21 mouse cellular contexts compared by ENCODE assay signal in the genomic region with DNA sequence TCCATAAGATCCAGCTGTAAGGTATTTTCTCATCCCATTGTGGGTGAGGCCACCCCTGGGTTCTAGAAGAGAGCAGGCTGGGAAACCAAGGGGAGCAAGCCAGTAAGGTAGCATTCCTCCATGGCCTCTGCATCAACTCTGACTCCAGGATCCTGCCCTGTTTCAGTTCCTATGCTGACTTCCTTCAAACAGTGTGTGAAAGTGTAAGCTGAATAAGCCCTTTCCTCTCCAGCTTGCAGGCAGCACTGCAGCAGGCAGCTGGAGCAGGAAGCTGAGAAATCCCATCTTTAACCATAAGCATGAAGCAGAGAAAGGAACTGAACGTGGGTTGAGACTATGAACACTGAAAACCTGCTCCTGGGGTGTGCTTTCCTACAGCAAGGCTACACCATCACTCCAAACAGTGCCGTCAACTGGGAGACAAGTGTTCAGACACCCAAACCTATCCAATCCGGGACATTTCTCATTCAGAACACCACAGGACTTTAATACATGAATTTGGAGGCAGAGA. TPM values are rescaled to one million over a fixed set of nuclear protein-coding genes. Genes with fewer than 3 reads are reported as not detected.
A peak's percentile ranks its signal among the peaks of the same experiment; 100 is the strongest.
DNase-seq lines count a peak whose midpoint lies in the region; ATAC-seq and TF ChIP-seq lines count a peak whose summit lies in the region.
"Had no signal": no experiment of that assay in that cellular context is flagged by ENCODE, and none has a peak within 500 bp of the region (broad histone marks: within the 10 kb centered on the region; RNA-seq: fewer than 3 reads in every experiment).

No protein-coding gene starts in this region.

- H3K27ac ChIP-seq in liver, adult 2 months (replicated peaks; ENCODE audit: insufficient read depth, low read depth, low read length) = no peak overlapping the region
- H3K27ac ChIP-seq in liver, postnatal 0 days (ENCODE audit: low read depth) = no peak overlapping the region
- H3K27ac ChIP-seq in brown adipose tissue, adult 24 weeks (replicated peaks; ENCODE audit: low read depth, low read length) = 0 out of 2 replicates have a peak overlapping the region, but pooled peaks have one; percentile 8
- H3K27ac ChIP-seq: embryonic facial prominence, embryonic 13.5 days; forebrain, embryonic 12.5 days; heart, embryonic 10.5 days; hindbrain, embryonic 13.5 days; hindbrain, postnatal 0 days had no signal

- no peaks in the 10 kb centered on the region for H3K27me3 ChIP-seq in liver, adult 2 months (ENCODE audit: control insufficient read depth, insufficient read depth, low read length)
- no peaks in the 10 kb centered on the region for H3K27me3 ChIP-seq in liver, postnatal 0 days (ENCODE audit: insufficient read depth, low read length)
- H3K27me3 ChIP-seq: embryonic facial prominence, embryonic 13.5 days; forebrain, embryonic 12.5 days had no signal

- H3K9me3 ChIP-seq in liver, postnatal 0 days (ENCODE audit: low read length) = no peaks in the 10 kb centered on the region
- H3K9me3 ChIP-seq: embryonic facial prominence, embryonic 13.5 days; forebrain, embryonic 12.5 days; heart, embryonic 10.5 days; hindbrain, embryonic 13.5 days had no signal

- H3K9ac ChIP-seq in liver, adult 2 months (ENCODE audit: low read depth, low read length) = no peak overlapping the region
- no peak overlapping the region for H3K9ac ChIP-seq in liver, postnatal 0 days (replicated peaks)
- H3K9ac ChIP-seq: embryonic facial prominence, embryonic 13.5 days; forebrain, embryonic 12.5 days; forebrain, postnatal 0 days had no signal

- WGBS in liver, adult 2 months = 72% methylated on average over 3 of the region's 3 CpGs
- WGBS in liver, postnatal 0 days (ENCODE audit: insufficient replicate concordance) = 70% methylated on average over 3 of the region's 3 CpGs

- no peak for TF ChIP-seq CTCF in liver, adult 2 months (IDR thresholded peaks at IDR 0.05; ENCODE audit: low read depth, low read length)
- no peak for TF ChIP-seq CTCF in liver, postnatal 0 days (IDR thresholded peaks at IDR 0.05; ENCODE audit: low read depth)

- no peak for DNase-seq in frontal cortex, postnatal 10 days (ENCODE audit: low spot score in 2 of 2)
- peak; percentile 23 for DNase-seq in liver, adult 2 months (ENCODE audit: extremely low read depth, low read depth, low spot score)
- DNase-seq in liver, postnatal 0 days = no peak
- DNase-seq in ovary, postnatal 36 days (ENCODE audit: low spot score) = no peak
- no peak for DNase-seq in adipocyte (ENCODE audit: low spot score)
- DNase-seq: B cell, adult 2 months; cerebellum, adult 11 months; cerebellum, adult 8-10 months; cerebellum, postnatal 14 days; forebrain, postnatal 0 days; gastrocnemius, postnatal 14 days; heart, postnatal 14 days had no signal

- H3K36me3 ChIP-seq in liver, adult 2 months (ENCODE audit: control insufficient read depth, insufficient read depth, low read length) = peaks cover 28% of the 10 kb centered on the region
- peaks cover 23% of the 10 kb centered on the region for H3K36me3 ChIP-seq in liver, postnatal 0 days (replicated peaks; ENCODE audit: insufficient read depth, low read length)

- no peaks in the 10 kb centered on the region for H3K79me2 ChIP-seq in liver, adult 2 months (ENCODE audit: control insufficient read depth, insufficient read depth, low read length)

- no peak overlapping the region for H3K4me2 ChIP-seq in liver, postnatal 0 days (ENCODE audit: low read depth, low read length)
- H3K4me2 ChIP-seq: embryonic facial prominence, embryonic 13.5 days; forebrain, embryonic 12.5 days; hindbrain, embryonic 13.5 days had no signal

- H3K4me1 ChIP-seq in liver, adult 2 months (ENCODE audit: control insufficient read depth, insufficient read depth, low read length) = no peaks in the 10 kb centered on the region; the same call in 1 of the 2 replicates
- no peaks in the 10 kb centered on the region for H3K4me1 ChIP-seq in liver, postnatal 0 days (ENCODE audit: insufficient read depth)
- H3K4me1 ChIP-seq in brown adipose tissue, adult 24 weeks (ENCODE audit: control insufficient read depth, insufficient read depth, insufficient read length, low read length) = no peaks in the 10 kb centered on the region
- H3K4me1 ChIP-seq: forebrain, embryonic 12.5 days; heart, embryonic 10.5 days; hindbrain, embryonic 13.5 days had no signal

- TF ChIP-seq POLR2A in liver, adult 2 months (IDR thresholded peaks at IDR 0.05; ENCODE audit: extremely low read depth, insufficient read depth, low read length) = no peak

- no peak overlapping the region for H3K4me3 ChIP-seq in liver, adult 2 months (ENCODE audit: insufficient read depth, low read depth, low read length)
- no peak overlapping the region for H3K4me3 ChIP-seq in liver, postnatal 0 days (ENCODE audit: low read depth, low read length)
- no peak overlapping the region for H3K4me3 ChIP-seq in brown adipose tissue, adult 24 weeks (ENCODE audit: insufficient read depth, low read depth, low read length)
- H3K4me3 ChIP-seq: embryonic facial prominence, embryonic 13.5 days; forebrain, embryonic 12.5 days; heart, embryonic 10.5 days; hindbrain, embryonic 13.5 days had no signal

- peak; percentile 95 for ATAC-seq in frontal cortex, adult (ENCODE audit: low TSS enrichment)
- ATAC-seq in liver, postnatal 0 days = no peak
- peak; percentile 76 for ATAC-seq in megakaryocyte, adult 5-6 weeks (ENCODE audit: poor library complexity, severe bottlenecking)
- ATAC-seq: CD4-positive, CD25-positive, alpha-beta regulatory T cell, adult 4 months; forebrain, postnatal 0 days; hindbrain, postnatal 0 days had no signal

- no peak for TF ChIP-seq EP300 in liver, postnatal 0 days (IDR thresholded peaks at IDR 0.05; ENCODE audit: low read depth)

RNA-seq across cellular contexts. Expression of a gene that starts 10.2 kb away (rescaled TPM):
- 6.5 and 8.2 TPM in 2 replicates for total RNA-seq in liver, adult 2 months (2014; rRNA removed)
- polyA plus RNA-seq in liver, adult 2 months (2012; rRNA removed) = 4.2 and 4.3 TPM in 2 replicates
- polyA plus RNA-seq in liver, postnatal 0 days (2015; fragmentation: Nextera tagmentation; extraction: Ambion mirVana) = 7.3 and 8.6 TPM in 2 replicates
- 10.6 and 11.6 TPM in 2 replicates for polyA plus RNA-seq in brown adipose tissue, adult 24 weeks (2012; ENCODE audit: insufficient read depth, insufficient read length, missing spikeins)
- total RNA-seq in megakaryocyte, adult 5-6 weeks (2015) = 13.0 and 16.8 TPM in 2 replicates
- total RNA-seq in megakaryocyte, adult 5-6 weeks (2017) = 8.5 and 13.5 TPM in 2 replicates

RNA-seq across cellular contexts. Expression of a gene that starts 10.3 kb away (rescaled TPM):
- 3.0 and 4.0 TPM in 2 replicates for total RNA-seq in liver, adult 2 months (2014; rRNA removed)
- 3.8 and 5.8 TPM in 2 replicates for polyA plus RNA-seq in liver, adult 2 months (2012; rRNA removed)
- polyA plus RNA-seq in liver, postnatal 0 days (2015; fragmentation: Nextera tagmentation; extraction: Ambion mirVana) = 8.8 and 9.4 TPM in 2 replicates
- polyA plus RNA-seq in brown adipose tissue, adult 24 weeks (2012; ENCODE audit: insufficient read depth, insufficient read length, missing spikeins) = 10.7 and 19.9 TPM in 2 replicates
- 39.7 and 43.0 TPM in 2 replicates for total RNA-seq in megakaryocyte, adult 5-6 weeks (2015)
- 17.8 and 21.1 TPM in 2 replicates for total RNA-seq in megakaryocyte, adult 5-6 weeks (2017)
